Mouse (Mus musculus) R1 (cell line): ENCODE measurements around the gene Gm20918.
"Not testable (repeated sequence)": the region's sequence is repeated elsewhere in the genome, so short reads cannot be mapped to it uniquely, and the experiment has no call there.

Experiments
- DNase-seq: peaks from one replicate; pipeline ENCODE4 v3.0.0-alpha.2; 2018; ENCODE audit warnings: low read depth, low spot score

Gm20918 gene

GRCm38 (mm10) chrY:5043637-5044036 is at the start of gene Gm20918:
Gene Gm20918, plus strand, starts transcription at chrY:5043937.
- not testable (repeated sequence) for DNase-seq
